Mouse (Mus musculus): ENCODE results near the gene Vmn2r56. TPM values are rescaled to one million over a fixed set of nuclear protein-coding genes. Genes with fewer than 3 reads are reported as not detected.
"Not testable (repeated sequence)": the region's sequence is repeated elsewhere in the genome, so short reads cannot be mapped to it uniquely, and the experiment has no call there.

The Vmn2r56 gene
- total RNA-seq (2022): under 1 TPM; 0.06 to 0.14 (median 0.08) TPM

GRCm38 (mm10) chr7:12734904-12735303 is at the start of gene Vmn2r56:
Gene Vmn2r56 (minus strand): TSS chr7:12735004.
- no peak for DNase-seq (ENCODE audit: low spot score in 2 of 2)

DNA sequence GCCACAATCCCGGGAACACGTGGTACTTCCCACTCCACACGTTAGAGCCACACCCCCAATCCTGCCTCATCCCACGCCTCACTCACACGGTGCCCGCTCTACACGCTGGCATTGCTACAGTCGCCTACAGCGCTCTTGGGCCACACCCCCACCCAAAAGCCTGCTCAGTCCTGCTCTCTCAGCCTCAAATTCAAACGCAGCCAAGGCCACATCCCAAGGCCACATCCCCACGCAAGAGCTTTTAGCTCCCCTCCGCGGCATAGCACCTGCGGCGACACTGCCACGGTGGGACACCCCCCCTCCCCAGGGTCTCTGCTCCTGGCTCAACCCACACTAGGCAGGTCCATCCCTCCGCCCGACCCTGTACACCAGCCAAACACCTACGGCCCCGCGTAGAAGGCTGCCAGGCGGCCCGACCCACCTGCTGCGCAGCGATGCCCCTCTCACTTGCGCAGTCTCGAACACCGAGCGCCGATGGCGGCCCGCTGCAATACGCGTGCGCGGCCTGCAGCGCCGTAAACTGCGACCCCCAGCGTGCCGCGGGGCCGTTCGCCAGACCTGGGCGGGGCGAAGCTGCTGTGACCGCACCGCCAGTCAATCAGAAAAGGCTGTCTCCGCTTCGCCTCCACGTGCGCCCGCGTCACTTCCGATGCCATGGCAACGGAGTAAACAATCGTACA is 45.5 kb upstream of the Vmn2r56 start:
- peak; percentile 46 to 85 for DNase-seq (ENCODE audit: low spot score in 2 of 2)

GRCm38 (mm10) chr7:12779782-12780150 is 45.0 kb upstream of the Vmn2r56 start:
- peak in 1 of 2 experiments; percentile 43 for DNase-seq (ENCODE audit: low spot score in 2 of 2)

DNA sequence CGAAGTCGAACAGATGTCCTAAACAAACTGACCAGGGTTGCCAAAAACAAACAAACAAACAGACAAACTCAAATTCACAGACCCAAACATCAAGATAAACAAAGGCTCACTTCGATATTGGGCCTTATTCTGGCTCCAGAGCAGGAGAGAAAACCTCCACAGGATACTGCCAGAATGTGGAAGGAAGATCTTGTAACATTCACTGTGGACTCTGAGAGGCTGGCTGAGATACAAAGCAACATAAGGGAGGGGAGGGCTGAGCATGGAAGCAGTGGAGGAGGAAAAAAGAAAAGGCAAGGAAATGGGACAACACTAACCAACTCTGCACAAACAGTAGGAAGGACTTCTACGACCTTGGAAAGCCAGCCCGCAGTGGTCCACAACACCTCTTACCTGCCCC is 44.3 kb upstream of the Vmn2r56 start:
- DNase-seq (ENCODE audit: low spot score in 2 of 2): peak in 1 of 2 experiments; percentile 16

DNA sequence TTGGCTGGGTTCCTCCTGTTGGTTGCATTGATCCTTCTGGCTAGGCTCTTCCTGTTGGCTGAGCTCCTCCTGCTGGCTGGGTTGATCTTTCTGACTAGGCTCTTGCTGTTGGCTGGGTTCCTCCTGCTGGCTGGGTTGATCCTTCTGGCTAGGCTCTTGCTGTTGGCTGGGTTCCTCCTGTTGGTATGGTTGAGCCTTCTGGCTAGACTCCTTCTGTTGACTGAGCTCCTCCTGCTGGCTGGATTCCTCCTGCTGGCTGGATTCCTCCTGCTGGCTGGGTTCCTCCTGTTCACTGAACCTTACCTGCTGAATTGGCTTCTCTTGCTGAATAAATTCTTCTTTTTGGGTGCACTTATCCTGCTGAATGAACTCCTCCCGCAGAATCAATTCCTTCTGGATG is 39.8 kb upstream of the Vmn2r56 start:
- peak in 1 of 2 experiments; percentile 75 for DNase-seq (ENCODE audit: low spot score in 2 of 2)

DNA sequence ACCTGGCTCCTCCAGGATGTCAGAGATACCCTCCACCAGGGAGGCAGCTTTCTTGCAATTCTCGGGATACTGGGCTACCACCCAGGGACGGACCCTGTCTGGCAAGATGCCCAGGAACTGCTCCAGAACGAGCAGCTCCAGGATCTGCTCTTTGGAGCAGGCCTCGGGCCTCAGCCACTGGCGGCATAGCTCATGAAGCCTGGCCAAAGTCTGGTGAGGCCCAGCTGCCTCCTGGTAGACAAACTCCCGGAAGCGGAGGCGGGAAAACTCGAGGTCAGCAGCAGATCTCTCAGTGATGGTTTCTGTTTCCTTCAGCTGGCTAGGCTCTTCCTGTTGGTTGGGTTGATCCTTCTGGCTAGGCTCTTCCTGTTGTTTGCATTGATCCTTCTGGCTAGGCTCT is 39.3 kb upstream of the Vmn2r56 start:
- no peak for DNase-seq (ENCODE audit: low spot score in 2 of 2)

DNA sequence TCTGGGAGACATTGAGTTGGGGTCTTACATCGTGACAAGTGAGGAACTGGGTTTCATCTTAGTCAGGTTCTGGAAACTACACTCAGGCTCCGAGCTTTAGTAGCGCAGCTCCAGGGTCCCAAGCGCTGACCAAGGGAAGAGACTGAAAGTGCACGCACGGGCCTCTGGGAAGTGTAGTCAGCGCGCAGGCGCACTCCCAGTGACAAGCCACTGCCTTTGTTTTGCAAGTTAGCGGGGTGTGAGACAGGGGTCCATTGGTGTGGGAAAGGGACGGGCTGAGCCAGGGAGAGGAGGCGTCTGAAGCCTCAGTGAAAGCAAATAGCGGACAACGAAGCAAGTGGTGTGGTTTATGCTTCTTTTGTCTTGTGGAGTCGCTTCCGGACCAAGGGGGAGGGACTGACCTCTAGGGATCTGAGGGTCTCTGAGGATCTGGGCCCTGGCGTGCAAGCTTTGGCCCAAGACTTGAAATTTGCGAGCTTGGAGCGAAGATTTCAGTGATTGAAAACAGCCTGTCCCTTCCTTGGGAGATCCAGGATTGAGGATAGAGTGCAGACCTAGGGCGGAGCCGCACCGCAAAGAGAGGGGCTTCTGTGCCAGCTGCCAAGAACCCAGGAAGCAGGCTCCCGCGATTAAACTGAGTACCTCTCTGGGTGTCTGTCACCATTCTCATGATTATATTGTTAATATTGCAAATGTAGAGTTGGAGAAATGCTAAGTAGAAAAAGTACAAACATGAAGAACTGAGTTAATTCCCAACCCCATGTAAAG is 14.8 kb upstream of the Vmn2r56 start:
- no peak for DNase-seq (ENCODE audit: low spot score in 2 of 2)

DNA sequence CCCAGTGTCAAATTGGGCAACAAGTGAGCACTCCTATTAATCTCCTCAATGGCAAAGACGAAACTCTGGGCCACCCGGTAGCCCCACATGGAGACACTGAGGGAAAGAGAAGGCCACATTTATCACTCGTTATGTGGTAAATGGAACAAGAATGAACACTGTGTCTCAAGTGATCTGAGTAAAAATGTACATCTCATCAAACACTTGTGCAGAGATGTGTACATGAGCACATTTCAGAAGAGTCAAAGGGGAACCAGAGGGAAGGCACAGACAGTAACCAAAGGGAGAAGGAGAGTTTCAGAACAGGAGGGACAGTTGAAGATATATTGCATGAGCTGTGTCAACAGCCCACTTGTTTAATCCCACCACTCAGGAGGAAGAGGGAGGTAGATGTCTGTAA is 49.9 kb downstream of the Vmn2r56 start, which contains the start of gene Vmn2r55:
TSS of gene Vmn2r55 (minus strand) at position 101 of the 400 bp plus-strand sequence.
- DNase-seq (ENCODE audit: low spot score in 2 of 2): not testable (repeated sequence)

DNA sequence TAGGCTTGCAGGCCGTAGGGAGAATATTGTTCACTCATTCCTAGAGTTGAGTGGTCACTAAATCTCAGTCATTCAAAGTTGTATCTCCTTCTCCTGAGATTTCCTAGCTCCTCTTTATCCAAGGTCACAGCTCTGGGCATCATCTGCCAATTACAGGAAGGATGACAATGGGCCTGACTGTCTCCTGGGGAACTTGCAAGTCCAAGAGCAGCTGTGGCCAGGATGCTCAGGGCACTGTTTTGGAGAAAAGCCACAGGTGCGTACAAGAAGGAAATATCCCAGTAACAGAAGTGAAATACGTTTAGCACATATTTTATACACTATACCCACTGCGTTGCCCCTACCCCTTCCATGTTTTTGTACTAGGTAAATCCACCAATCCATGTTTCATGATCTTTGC is 94.6 kb downstream of the Vmn2r56 start, which contains the start of gene Vmn2r54:
TSS of gene Vmn2r54 (minus strand) at position 101 of the 400 bp plus-strand sequence.
- DNase-seq (ENCODE audit: low spot score in 2 of 2): not testable (repeated sequence)

Other genes starting within 250 kb of the Vmn2r56 start
- gene 2900092C05Rik, start 222.5 kb downstream of the Vmn2r56 start, total RNA-seq (2022): not detected
- gene Vmn2r53, start 126.2 kb downstream of the Vmn2r56 start, total RNA-seq (2022): under 1 TPM; 0.06 to 0.16 (median 0.08) TPM
- not detected for gene Vmn2r54, start 94.7 kb downstream of the Vmn2r56 start, total RNA-seq (2022)
- not detected for gene Vmn2r55, start 50.0 kb downstream of the Vmn2r56 start, total RNA-seq (2022)
- 10 to 100 TPM; 21.9 to 27.0 (median 22.9) TPM for gene Zscan18, start 68.6 kb upstream of the Vmn2r56 start, total RNA-seq (2022)
- gene Zfp329, start 83.9 kb upstream of the Vmn2r56 start, total RNA-seq (2022): 10 to 100 TPM; 17.4 to 25.3 (median 19.4) TPM
- 10 to 100 TPM; 13.5 to 18.4 (median 14.9) TPM for gene Zfp110, start 99.8 kb upstream of the Vmn2r56 start, total RNA-seq (2022)
- gene Zfp128, start 146.2 kb upstream of the Vmn2r56 start, total RNA-seq (2022): 1 to 10 TPM; 7.2 to 8.7 (median 7.8) TPM
- 10 to 100 TPM; 12.7 to 15.0 (median 13.7) TPM for gene Zscan22, start 162.8 kb upstream of the Vmn2r56 start, total RNA-seq (2022)
- gene Rps5, start 187.3 kb upstream of the Vmn2r56 start, total RNA-seq (2022): 100 to 1,000 TPM; 432 to 451 (median 444) TPM
- 1 to 10 TPM in 3 of 4 experiments, under 1 TPM in 1; 0.98 to 1.5 (median 1.2) TPM for gene Rnf225, start 192.4 kb upstream of the Vmn2r56 start, total RNA-seq (2022)
- 10 to 100 TPM in 1 of 4 experiments, 1 to 10 TPM in 3; 9.2 to 10.1 (median 9.7) TPM for gene Zfp324, start 230.8 kb upstream of the Vmn2r56 start, total RNA-seq (2022)
- 10 to 100 TPM in 1 of 4 experiments, 1 to 10 TPM in 3; 6.7 to 10.2 (median 8.6) TPM for gene Zfp446, start 242.8 kb upstream of the Vmn2r56 start, total RNA-seq (2022)